Mouse (Mus musculus): ENCODE measurements around the gene Slco1a5. TPM values are rescaled to one million over a fixed set of nuclear protein-coding genes. Genes with fewer than 3 reads are reported as not detected.

The Slco1a5 gene
- total and polyA plus RNA-seq, 3 experiments = not detected

DNA sequence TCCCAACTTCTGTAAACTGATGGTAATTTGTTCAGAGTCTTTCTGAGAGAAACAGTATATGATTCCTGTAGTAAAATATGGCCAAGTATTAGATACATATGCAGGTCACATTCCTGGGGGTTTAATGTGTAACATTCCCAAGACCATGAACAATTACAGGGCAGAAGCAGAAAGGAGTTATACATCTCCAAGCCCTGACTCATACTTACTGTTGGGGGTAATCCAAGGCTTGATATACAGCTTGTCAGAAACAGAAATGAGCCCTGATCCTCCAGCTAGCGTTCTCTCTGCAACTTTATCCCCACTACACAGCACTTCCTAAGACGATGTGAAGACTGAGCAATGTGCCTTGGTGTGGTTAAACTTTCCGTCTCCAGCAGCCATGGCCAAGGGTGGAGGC, 44.8 kb upstream of the Slco1a5 start:
- no peaks in the 10 kb centered on the region for H3K9me3 ChIP-seq (replicated peaks; ENCODE audit: low read length)
- DNase-seq (ENCODE audit: extremely low read depth) = no peak
- peaks cover 74 to 91% of the 10 kb centered on the region in 2 experiments for H3K36me3 ChIP-seq (replicated peaks in 1 of 2; ENCODE audit: control insufficient read depth in 1 of 2, insufficient read depth in 1 of 2, low read length in 1 of 2)
- no peaks in the 10 kb centered on the region for H3K4me1 ChIP-seq (ENCODE audit: control insufficient read depth in 1 of 2, insufficient read depth in 2 of 2)
- TF ChIP-seq IRF4 (IDR thresholded peaks at IDR 0.05; ENCODE audit: low read depth, low read length) = no peak
- TF ChIP-seq ZKSCAN1 (IDR thresholded peaks at IDR 0.05; ENCODE audit: borderline replicate concordance, low read depth, low read length) = no peak
- TF ChIP-seq ZNF384 (IDR thresholded peaks at IDR 0.05; ENCODE audit: low read depth, low read length) = no peak
- TF ChIP-seq POLR2A (IDR thresholded peaks at IDR 0.05; ENCODE audit: low read depth, low read length) = no peak
- no peak for TF ChIP-seq RCOR1 (conservative IDR thresholded peaks at IDR 0.05; ENCODE audit: low read depth, low read length)
- TF ChIP-seq MEF2A (IDR thresholded peaks at IDR 0.05; ENCODE audit: borderline replicate concordance, low read depth, low read length) = no peak
- no peak for TF ChIP-seq ELF1 (IDR thresholded peaks at IDR 0.05; ENCODE audit: low read depth, low read length)
- H3K27me3 ChIP-seq (replicated peaks) = no peaks in the 10 kb centered on the region
- H3K9ac ChIP-seq (ENCODE audit: insufficient read depth, low read depth) = no peak overlapping the region
- no peak overlapping the region for H3K4me2 ChIP-seq (ENCODE audit: insufficient read depth, low read depth, poor library complexity, severe bottlenecking)
- no peak overlapping the region for H3K4me3 ChIP-seq (replicated peaks in 1 of 3; ENCODE audit: low read depth in 2 of 3, low read length in 2 of 3, poor library complexity in 1 of 3)
- H3K27ac ChIP-seq (ENCODE audit: insufficient read depth, low read depth) = no peak overlapping the region
- H3K79me2 ChIP-seq (replicated peaks; ENCODE audit: control insufficient read depth, extremely low read depth, insufficient read depth, poor library complexity, severe bottlenecking) = no peaks in the 10 kb centered on the region
- dilution Hi-C loops (cut with MboI; ENCODE audit: extremely low pct_ligation_motif_present, extremely low pct_unique_long_range_greater_than_20kb, low sequenced_read_pairs) (no loop called here), in situ Hi-C loops (cut with MboI; ENCODE audit: low pct_ligation_motif_present, low pct_unique_long_range_greater_than_20kb, low sequenced_read_pairs) (no loop called here)

DNA sequence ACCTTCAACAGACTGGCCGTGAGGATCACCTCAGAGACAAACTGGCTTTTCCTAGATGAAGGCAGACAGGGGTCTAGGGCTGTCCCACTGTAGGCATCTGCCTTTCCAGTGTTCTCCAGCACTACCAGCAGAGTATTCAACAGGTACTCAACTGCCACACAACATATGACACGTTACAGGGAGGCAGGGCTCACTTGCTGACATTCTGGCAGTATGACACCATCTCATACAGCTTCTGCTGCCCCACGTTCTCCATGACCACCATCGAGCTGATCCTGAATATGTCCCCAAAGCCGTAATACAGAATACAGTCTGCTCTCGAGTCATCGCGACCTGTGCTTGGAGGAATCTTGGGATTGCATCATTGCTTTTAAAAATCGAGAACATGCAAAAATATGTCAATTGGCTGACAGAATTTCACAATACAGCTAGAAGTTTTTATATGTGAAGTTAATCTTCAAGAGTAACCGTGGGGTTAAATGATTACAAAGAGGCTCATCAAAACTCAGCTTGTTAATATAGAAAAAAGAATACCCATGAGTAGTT, 43.8 kb upstream of the Slco1a5 start:
- no peak for TF ChIP-seq RAD21 (IDR thresholded peaks at IDR 0.05; ENCODE audit: low read depth, low read length)
- TF ChIP-seq SMC3 (IDR thresholded peaks at IDR 0.05; ENCODE audit: low read depth, low read length) = no peak
- TF ChIP-seq CHD2 (IDR thresholded peaks at IDR 0.05; ENCODE audit: low read length) = no peak
- no peak for TF ChIP-seq JUN (IDR thresholded peaks at IDR 0.05; ENCODE audit: insufficient read depth, low read depth, low read length)
- TF ChIP-seq CTCF (conservative IDR thresholded peaks at IDR 0.05 in 1 of 2, IDR thresholded peaks at IDR 0.05 in 1 of 2; ENCODE audit: low read depth in 2 of 2, low read length in 2 of 2) = no peak
- no peak for TF ChIP-seq TCF12 (IDR thresholded peaks at IDR 0.05; ENCODE audit: low read depth, low read length)
- no peak for TF ChIP-seq NELFE (IDR thresholded peaks at IDR 0.05; ENCODE audit: low read depth, low read length)
- no peak for TF ChIP-seq GABPA (IDR thresholded peaks at IDR 0.05; ENCODE audit: insufficient replicate concordance, low read depth, low read length)
- TF ChIP-seq SIN3A (IDR thresholded peaks at IDR 0.05; ENCODE audit: low read length) = no peak
- TF ChIP-seq JUND (conservative IDR thresholded peaks at IDR 0.05; ENCODE audit: low read depth, low read length) = no peak
- no peak for TF ChIP-seq ZNF384 (IDR thresholded peaks at IDR 0.05; ENCODE audit: low read depth, low read length)
- TF ChIP-seq MAFK (IDR thresholded peaks at IDR 0.05; ENCODE audit: insufficient replicate concordance, low read length) = no peak
- TF ChIP-seq USF1 (IDR thresholded peaks at IDR 0.05; ENCODE audit: low read depth, low read length) = no peak
- TF ChIP-seq ZMIZ1 (IDR thresholded peaks at IDR 0.05; ENCODE audit: low read depth, low read length) = no peak
- TF ChIP-seq RCOR1 (conservative IDR thresholded peaks at IDR 0.05; ENCODE audit: low read depth, low read length) = no peak
- TF ChIP-seq MXI1 (IDR thresholded peaks at IDR 0.05; ENCODE audit: low read depth, low read length) = no peak
- TF ChIP-seq KAT2A (IDR thresholded peaks at IDR 0.05; ENCODE audit: insufficient replicate concordance, low read length) = no peak
- no peak for TF ChIP-seq ELF1 (IDR thresholded peaks at IDR 0.05; ENCODE audit: low read depth, low read length)
- peaks cover 70 to 91% of the 10 kb centered on the region in 2 experiments for H3K36me3 ChIP-seq (replicated peaks in 1 of 2; ENCODE audit: control insufficient read depth in 1 of 2, insufficient read depth in 1 of 2, low read length in 1 of 2)
- DNase-seq (ENCODE audit: extremely low read depth) = no peak
- dilution Hi-C loops (cut with MboI; ENCODE audit: extremely low pct_ligation_motif_present, extremely low pct_unique_long_range_greater_than_20kb, low sequenced_read_pairs) (no loop called here), in situ Hi-C loops (cut with MboI; ENCODE audit: low pct_ligation_motif_present, low pct_unique_long_range_greater_than_20kb, low sequenced_read_pairs) (no loop called here)
- no peaks in the 10 kb centered on the region for H3K4me1 ChIP-seq (ENCODE audit: control insufficient read depth in 1 of 2, insufficient read depth in 2 of 2)
- no peaks in the 10 kb centered on the region for H3K27me3 ChIP-seq (replicated peaks)
- no peaks in the 10 kb centered on the region for H3K9me3 ChIP-seq (replicated peaks; ENCODE audit: low read length)
- no peaks in the 10 kb centered on the region for H3K79me2 ChIP-seq (replicated peaks; ENCODE audit: control insufficient read depth, extremely low read depth, insufficient read depth, poor library complexity, severe bottlenecking)
- H3K27ac ChIP-seq (ENCODE audit: insufficient read depth, low read depth) = no peak overlapping the region
- no peak overlapping the region for H3K4me2 ChIP-seq (ENCODE audit: insufficient read depth, low read depth, poor library complexity, severe bottlenecking)
- H3K9ac ChIP-seq (ENCODE audit: insufficient read depth, low read depth) = no peak overlapping the region
- H3K4me3 ChIP-seq (replicated peaks in 1 of 3; ENCODE audit: low read depth in 2 of 3, low read length in 2 of 3, poor library complexity in 1 of 3) = no peak overlapping the region

Measured in CH12.LX (cell line).